Mouse (Mus musculus) heart, embryonic 11.5 days (tissue): Measurements from ENCODE around the gene Golph3. TPM values are rescaled to one million over a fixed set of nuclear protein-coding genes. Genes with fewer than 3 reads are reported as not detected.

Experiments
- ATAC-seq: fragments of 200-750 bp; cut with Nextera tagmentation; replicated peaks from 2 replicates; pipeline ENCODE4 v1.8.0; 2017; ENCODE audit warnings: moderate library complexity; ENCODE audit not compliant: insufficient number of reproducible peaks, low FRiP score, low TSS enrichment
- H3K27ac ChIP-seq: fragments of 300-500 bp; sonication (generic); 2 replicates; pipeline ENCODE4 v1.5.1; 2014; ENCODE audit warnings: mild to moderate bottlenecking, low read depth, low read length
- H3K27me3 ChIP-seq: fragments of 300-500 bp; sonication (generic); 2 replicates; pipeline ENCODE4 v1.6.1; 2014; ENCODE audit warnings: mild to moderate bottlenecking, low read length, mixed read lengths; ENCODE audit not compliant: control insufficient read depth, insufficient read depth
- H3K36me3 ChIP-seq: fragments of 300-500 bp; sonication (generic); 2 replicates; pipeline ENCODE4 v1.6.1; 2014; ENCODE audit warnings: mild to moderate bottlenecking, low read length, moderate library complexity, mixed read lengths; ENCODE audit not compliant: control insufficient read depth, insufficient read depth
- H3K4me1 ChIP-seq: fragments of 300-500 bp; sonication (generic); 2 replicates; pipeline ENCODE4 v1.6.1; 2014; ENCODE audit warnings: low read length; ENCODE audit not compliant: control insufficient read depth, insufficient read depth
- H3K4me2 ChIP-seq: fragments of 300-500 bp; sonication (generic); 2 replicates; pipeline ENCODE4 v1.6.1; 2014; ENCODE audit warnings: mild to moderate bottlenecking, moderate library complexity
- H3K4me3 ChIP-seq: fragments of 300-500 bp; sonication (generic); 2 replicates; pipeline ENCODE4 v1.5.1; 2014; ENCODE audit warnings: low read depth, low read length
- H3K9ac ChIP-seq: fragments of 300-500 bp; sonication (generic); 2 replicates; pipeline ENCODE4 v1.6.1; 2014; ENCODE audit warnings: mild to moderate bottlenecking, low read depth, low read length, moderate library complexity
- H3K9me3 ChIP-seq: fragments of 300-500 bp; sonication (generic); replicated peaks from 2 replicates; pipeline ENCODE4 v1.6.1; 2016; ENCODE audit warnings: low read length; ENCODE audit not compliant: control insufficient read depth
- WGBS: fragments of 180-500 bp; shearing (Covaris S2); extraction: QIAGEN DNeasy Blood & Tissue Kit; methylation state at CpG from one replicate; pipeline ENCODE4 v1.1.7; 2014; ENCODE audit not compliant: insufficient replicate concordance; 5-methylcytosine and 5-hydroxymethylcytosine counted together
- polyA plus RNA-seq: library from polyadenylated mRNA; unstranded; fragments of >200 nt; fragmentation: Nextera tagmentation; extraction: Ambion mirVana; gene quantifications from 2 replicates; pipeline ENCODE4 v1.2.1, GENCODE M21; 2014

The Golph3 gene
- polyA plus RNA-seq, result 85.8 and 93.7 TPM in 2 replicates

- Histone ChIP-seq H3K27ac (peak within 1 kb of the TSS; percentile 96), H3K4me3 (peak within 1 kb of the TSS; percentile 100), H3K9ac (peak within 1 kb of the TSS; percentile 99), H3K36me3 (no peaks in the 10 kb centered on the region), H3K4me2 (peak within 1 kb of the TSS; percentile 86), H3K27me3 (0 out of 2 replicates have a peak, but pooled peaks cover 2% of the 10 kb centered on the region), H3K9me3 (no peaks in the 10 kb centered on the region), H3K4me1 (peaks cover 6% of the 10 kb centered on the region)
- under 1% methylated on average over 73 of the region's 74 CpGs for WGBS
- ATAC-seq, result peak; percentile 87
These were observed at the start of gene Golph3 for GRCm38 (mm10) chr15:12321091-12321787. Gene Golph3, plus strand, starts transcription at chr15:12321450.

- H3K4me1 ChIP-seq, result no peaks in the 10 kb centered on the region
- no peak overlapping the region for H3K4me3 ChIP-seq
- H3K27ac ChIP-seq, result no peak overlapping the region
- no peak for ATAC-seq
- 76% methylated on average over 12 of the region's 12 CpGs for WGBS
- no peak overlapping the region for H3K4me2 ChIP-seq
- H3K27me3 ChIP-seq, result no peaks in the 10 kb centered on the region
- peaks cover 17% of the 10 kb centered on the region for H3K36me3 ChIP-seq
- H3K9ac ChIP-seq, result no peak overlapping the region
- no peaks in the 10 kb centered on the region for H3K9me3 ChIP-seq
These were observed 47.8 kb upstream of the Golph3 start for GRCm38 (mm10) chr15:12273325-12274052.

GRCm38 (mm10) chr15:12274053-12274769, 47.0 kb upstream of the Golph3 start:
- H3K4me1 ChIP-seq, result no peaks in the 10 kb centered on the region
- H3K36me3 ChIP-seq, result peaks cover 14% of the 10 kb centered on the region
- H3K9ac ChIP-seq, result no peak overlapping the region
- no peak overlapping the region for H3K27ac ChIP-seq
- WGBS, result 60% methylated on average over 4 of the region's 4 CpGs
- ATAC-seq, result no peak
- no peaks in the 10 kb centered on the region for H3K27me3 ChIP-seq
- no peaks in the 10 kb centered on the region for H3K9me3 ChIP-seq
- no peak overlapping the region for H3K4me2 ChIP-seq
- no peak overlapping the region for H3K4me3 ChIP-seq

GRCm38 (mm10) chr15:12275091-12275623, 46.1 kb upstream of the Golph3 start:
- Histone ChIP-seq H3K27me3 (no peaks in the 10 kb centered on the region), H3K36me3 (peaks cover 7% of the 10 kb centered on the region), H3K9me3 (no peaks in the 10 kb centered on the region), H3K4me3 (no peak overlapping the region), H3K4me1 (no peaks in the 10 kb centered on the region), H3K4me2 (no peak overlapping the region), H3K27ac (no peak overlapping the region), H3K9ac (no peak overlapping the region)
- no peak for ATAC-seq
- 78% methylated on average over 4 of the region's 4 CpGs for WGBS

GRCm38 (mm10) chr15:12279816-12280215, 41.4 kb upstream of the Golph3 start:
- Histone ChIP-seq H3K36me3 (no peaks in the 10 kb centered on the region), H3K4me3 (no peak overlapping the region), H3K9ac (no peak overlapping the region), H3K9me3 (no peaks in the 10 kb centered on the region), H3K4me1 (peaks cover 2% of the 10 kb centered on the region; the same call in 1 of the 2 replicates), H3K27me3 (no peaks in the 10 kb centered on the region), H3K27ac (no peak overlapping the region), H3K4me2 (no peak overlapping the region)
- 94% methylated on average over 1 of the region's 1 CpGs for WGBS
- ATAC-seq, result no peak

- WGBS, result 70% methylated on average over 6 of the region's 6 CpGs
- Histone ChIP-seq H3K4me1 (peaks cover 3% of the 10 kb centered on the region; the same call in 1 of the 2 replicates), H3K36me3 (no peaks in the 10 kb centered on the region), H3K4me2 (no peak overlapping the region), H3K27ac (no peak overlapping the region), H3K9me3 (no peaks in the 10 kb centered on the region), H3K27me3 (no peaks in the 10 kb centered on the region), H3K9ac (no peak overlapping the region), H3K4me3 (no peak overlapping the region)
- ATAC-seq, result no peak
These were observed 36.3 kb upstream of the Golph3 start for GRCm38 (mm10) chr15:12284794-12285534.

- H3K9ac ChIP-seq, result no peak overlapping the region
- H3K4me3 ChIP-seq, result no peak overlapping the region
- peaks cover 3% of the 10 kb centered on the region; the same call in 1 of the 2 replicates for H3K4me1 ChIP-seq
- H3K4me2 ChIP-seq, result no peak overlapping the region
- ATAC-seq, result no peak
- H3K9me3 ChIP-seq, result no peaks in the 10 kb centered on the region
- H3K27ac ChIP-seq, result no peak overlapping the region
- 68% methylated on average over 5 of the region's 5 CpGs for WGBS
- H3K36me3 ChIP-seq, result no peaks in the 10 kb centered on the region
- no peaks in the 10 kb centered on the region for H3K27me3 ChIP-seq
These were observed 35.8 kb upstream of the Golph3 start for GRCm38 (mm10) chr15:12285535-12285809.

GRCm38 (mm10) chr15:12290330-12290729, 30.9 kb upstream of the Golph3 start:
- no peak for ATAC-seq
- Histone ChIP-seq H3K9me3 (no peaks in the 10 kb centered on the region), H3K4me3 (no peak overlapping the region), H3K9ac (no peak overlapping the region), H3K27me3 (no peaks in the 10 kb centered on the region), H3K27ac (no peak overlapping the region), H3K4me2 (no peak overlapping the region), H3K36me3 (no peaks in the 10 kb centered on the region), H3K4me1 (no peaks in the 10 kb centered on the region)
- WGBS, result 70% methylated on average over 7 of the region's 7 CpGs
